7 mouse cellular contexts compared by ENCODE assay signal in genomic region chr12:91589542-91589846, GRCm38 (mm10). TPM values are rescaled to one million over a fixed set of nuclear protein-coding genes. Genes with fewer than 3 reads are reported as not detected.
DNase-seq lines count a peak whose midpoint lies in the region; ATAC-seq and TF ChIP-seq lines count a peak whose summit lies in the region.

No protein-coding gene starts in this region.

- H3K27me3 ChIP-seq in lung, embryonic 16.5 days (ENCODE audit: control insufficient read depth, insufficient read depth, low read depth, low read length): no peaks in the 10 kb centered on the region
- H3K27me3 ChIP-seq in limb, embryonic 11.5 days (ENCODE audit: control insufficient read depth, insufficient read depth, low read length): no peaks in the 10 kb centered on the region
- H3K27me3 ChIP-seq in small intestine, adult 2 months (ENCODE audit: control insufficient read depth, insufficient read depth, low read length): no peaks in the 10 kb centered on the region

- peak overlapping the region; percentile 42; the same call in 1 of the 2 replicates for H3K4me2 ChIP-seq in lung, embryonic 16.5 days (ENCODE audit: low read depth, low read length)
- peak overlapping the region; percentile 22; the same call in 1 of the 2 replicates for H3K4me2 ChIP-seq in limb, embryonic 11.5 days (ENCODE audit: low read depth, severe bottlenecking)

- H3K9me3 ChIP-seq in lung, embryonic 16.5 days (ENCODE audit: control insufficient read depth, low read length): no peaks in the 10 kb centered on the region
- H3K9me3 ChIP-seq in limb, embryonic 11.5 days (ENCODE audit: control insufficient read depth, low read length): no peaks in the 10 kb centered on the region

- H3K36me3 ChIP-seq in lung, embryonic 16.5 days (ENCODE audit: control insufficient read depth, insufficient read depth, low read length): peaks cover 6% of the 10 kb centered on the region; the same call in 1 of the 2 replicates
- H3K36me3 ChIP-seq in limb, embryonic 11.5 days (ENCODE audit: control insufficient read depth, insufficient read depth, low read length): peaks cover 8% of the 10 kb centered on the region
- H3K36me3 ChIP-seq in small intestine, adult 2 months (ENCODE audit: control insufficient read depth, insufficient read depth, low read length): peaks cover 8% of the 10 kb centered on the region

- H3K4me1 ChIP-seq in lung, embryonic 16.5 days (replicated peaks; ENCODE audit: control insufficient read depth, insufficient read depth, low read length): peaks cover 14% of the 10 kb centered on the region
- no peaks in the 10 kb centered on the region; the same call in 1 of the 2 replicates for H3K4me1 ChIP-seq in embryonic fibroblast, embryonic 13.5 days (ENCODE audit: control insufficient read depth, insufficient read depth, low read length)
- 0 out of 2 replicates have a peak, but pooled peaks cover 3% of the 10 kb centered on the region for H3K4me1 ChIP-seq in limb, embryonic 11.5 days (ENCODE audit: control insufficient read depth, insufficient read depth, low read length)
- peaks cover 4% of the 10 kb centered on the region; the same call in 1 of the 2 replicates for H3K4me1 ChIP-seq in small intestine, adult 2 months (ENCODE audit: control insufficient read depth, insufficient read depth, insufficient read length, low read length)

- no peak for ATAC-seq in lung, embryonic 16.5 days (ENCODE audit: low read depth)
- ATAC-seq in limb, embryonic 11.5 days (ENCODE audit: insufficient number of reproducible peaks, low FRiP score, low TSS enrichment, low read depth): no peak

- 0% methylated on average over 10 of the region's 11 CpGs for WGBS in lung, embryonic 16.5 days
- 0% methylated on average over 11 of the region's 11 CpGs for WGBS in limb, embryonic 11.5 days
- under 1% methylated on average over 11 of the region's 11 CpGs for WGBS in small intestine, adult 2 months

- DNase-seq in lung, postnatal 36 days: no peak
- DNase-seq in limb, embryonic 11.5 days (ENCODE audit: low spot score): no peak
- no peak for DNase-seq in urinary bladder, adult 2 months (ENCODE audit: low spot score)
- DNase-seq in thymus, adult 18-20 months: no peak

- no peak for TF ChIP-seq POLR2A in embryonic fibroblast, embryonic 13.5 days (IDR thresholded peaks at IDR 0.05; ENCODE audit: low read depth, low read length)
- TF ChIP-seq POLR2A in small intestine, adult 2 months (IDR thresholded peaks at IDR 0.05; ENCODE audit: low read depth, low read length): no peak

- no peak for TF ChIP-seq CTCF in embryonic fibroblast, embryonic 13.5 days (IDR thresholded peaks at IDR 0.05; ENCODE audit: borderline replicate concordance, insufficient read depth, low read length)
- peak; percentile 13; the same call in 1 of the 2 replicates for TF ChIP-seq CTCF in small intestine, adult 2 months (IDR thresholded peaks at IDR 0.05; ENCODE audit: extremely low read depth, insufficient read length, insufficient replicate concordance, low read depth, low read length)

- H3K4me3 ChIP-seq in lung, embryonic 16.5 days (ENCODE audit: low read length): peak overlapping the region; percentile 80
- peak overlapping the region; percentile 82 for H3K4me3 ChIP-seq in embryonic fibroblast, embryonic 13.5 days (ENCODE audit: insufficient read depth, low read length)
- H3K4me3 ChIP-seq in limb, embryonic 11.5 days (ENCODE audit: low read depth, low read length): peak overlapping the region; percentile 65
- H3K4me3 ChIP-seq in small intestine, adult 2 months (ENCODE audit: low read depth, low read length): peak overlapping the region; percentile 94

- peak overlapping the region; percentile 99 for H3K9ac ChIP-seq in lung, embryonic 16.5 days (ENCODE audit: low read length)
- H3K9ac ChIP-seq in limb, embryonic 11.5 days (ENCODE audit: low read length): peak overlapping the region; percentile 100

- H3K27ac ChIP-seq in lung, embryonic 16.5 days (ENCODE audit: low read length): peak overlapping the region; percentile 100
- peak overlapping the region; percentile 93 for H3K27ac ChIP-seq in embryonic fibroblast, embryonic 13.5 days (ENCODE audit: insufficient read depth, low read length)
- peak overlapping the region; percentile 100 for H3K27ac ChIP-seq in limb, embryonic 11.5 days (replicated peaks; ENCODE audit: low read depth, low read length)
- H3K27ac ChIP-seq in small intestine, adult 2 months (ENCODE audit: insufficient read depth, low read depth, low read length): peak overlapping the region; percentile 95

RNA-seq across cellular contexts. Expression of gene Gtf2a1, which starts 0.8 kb away (rescaled TPM):
- 42.5 and 46.9 TPM in 2 replicates for polyA plus RNA-seq in lung, embryonic 16.5 days (2015; fragmentation: Nextera tagmentation; extraction: Ambion mirVana)
- polyA plus RNA-seq in embryonic fibroblast, embryonic 13.5 days (2011; ENCODE audit: insufficient read length, low read depth, missing spikeins): 62.0 and 85.9 TPM in 2 replicates
- 39.8 and 46.6 TPM in 2 replicates for polyA plus RNA-seq in limb, embryonic 11.5 days (2014; fragmentation: Nextera tagmentation; extraction: Ambion mirVana)
- polyA plus RNA-seq in small intestine, adult 2 months (2012; rRNA removed): 4.1 and 8.7 TPM in 2 replicates
- polyA plus RNA-seq in urinary bladder, adult 2 months (2012; rRNA removed): 14.2 and 16.2 TPM in 2 replicates
